Mouse (Mus musculus) T-helper 17 cell (primary cell): ENCODE results near the gene Sf3a3.

Source experiments
- in situ Hi-C, 2 experiments: fragments of 300-600 bp; cut with MboI, MseI; formaldehyde crosslinking; loops; 1 replicate in 1 of 2; 2 replicates in 1 of 2; pipeline ENCODE4 v1.15.1; 2025; ENCODE audit warnings: high pct_unique_total_duplicates in 2 of 2

Gene Sf3a3

GRCm38 (mm10) chr4:124714545-124715481 lies at the start of gene Sf3a3:
Sf3a3 (plus strand) TSS chr4:124714776.
- in situ Hi-C loops: loop anchor here in 1 of 2 experiments (5.0 to 25.0 kb wide), 2 partner anchors 132 to 347 kb away; partner anchors contain the start of genes Dnali1 and Snip1

- in situ Hi-C loops: no loop called here
These were observed 47.0 kb upstream of the Sf3a3 start for GRCm38 (mm10) chr4:124667476-124668033.

GRCm38 (mm10) chr4:124668078-124668477 lies 46.5 kb upstream of the Sf3a3 start:
- in situ Hi-C loops: no loop called here

- in situ Hi-C loops: loop anchor here (5.0 to 10.0 kb wide), 2 partner anchors 438 to 715 kb away; no protein-coding TSS in a partner anchor
These were observed 44.3 kb upstream of the Sf3a3 start for GRCm38 (mm10) chr4:124670232-124670631.

GRCm38 (mm10) chr4:124671583-124671982 lies 43.0 kb upstream of the Sf3a3 start:
- in situ Hi-C loops: loop anchor here (5.0 to 10.0 kb wide), 2 partner anchors 439 to 717 kb away; no protein-coding TSS in a partner anchor

- in situ Hi-C loops: loop anchor here (5.0 to 10.0 kb wide), 2 partner anchors 440 to 718 kb away; no protein-coding TSS in a partner anchor
These were observed 41.9 kb upstream of the Sf3a3 start for GRCm38 (mm10) chr4:124672347-124673320.

- in situ Hi-C loops: loop anchor here (5.0 to 25.0 kb wide), 4 partner anchors 442 to 1837 kb away; partner anchors contain the start of gene Ppt1 (in 1 of the 2)
These were observed 40.1 kb upstream of the Sf3a3 start for GRCm38 (mm10) chr4:124674334-124675032.

GRCm38 (mm10) chr4:124675037-124675436 lies 39.5 kb upstream of the Sf3a3 start:
- in situ Hi-C loops: loop anchor here (10.0 to 25.0 kb wide), 3 partner anchors 720 to 1838 kb away; partner anchors contain the start of gene Ppt1 (in 1 of the 2)

- in situ Hi-C loops: loop anchor here (10.0 to 25.0 kb wide), 3 partner anchors 721 to 1839 kb away; partner anchors contain the start of gene Ppt1 (in 1 of the 2)
These were observed 38.6 kb upstream of the Sf3a3 start for GRCm38 (mm10) chr4:124675958-124676357.

GRCm38 (mm10) chr4:124682270-124682669 lies 32.3 kb upstream of the Sf3a3 start:
- in situ Hi-C loops: loop anchor here (10.0 to 25.0 kb wide), 3 partner anchors 747 to 1845 kb away; partner anchors contain the start of gene Ppt1 (in 1 of the 2)

- in situ Hi-C loops: loop anchor here (10.0 to 25.0 kb wide), 3 partner anchors 749 to 1846 kb away; partner anchors contain the start of gene Ppt1 (in 1 of the 2)
These were observed 31.1 kb upstream of the Sf3a3 start for GRCm38 (mm10) chr4:124683474-124683873.

GRCm38 (mm10) chr4:124685004-124685403 lies 29.6 kb upstream of the Sf3a3 start:
- in situ Hi-C loops: loop anchor here (10.0 to 25.0 kb wide), 3 partner anchors 750 to 1848 kb away; partner anchors contain the start of gene Ppt1 (in 1 of the 2)

GRCm38 (mm10) chr4:124685453-124685852 lies 29.1 kb upstream of the Sf3a3 start:
- in situ Hi-C loops: loop anchor here (10.0 to 25.0 kb wide), 3 partner anchors 751 to 1848 kb away; partner anchors contain the start of gene Ppt1 (in 1 of the 2)

- in situ Hi-C loops: loop anchor here (10.0 to 25.0 kb wide), 3 partner anchors 751 to 1849 kb away; partner anchors contain the start of gene Ppt1 (in 1 of the 2)
These were observed 28.6 kb upstream of the Sf3a3 start for GRCm38 (mm10) chr4:124685897-124686402.

- in situ Hi-C loops: loop anchor here in 1 of 2 experiments (25.0 kb wide), 2 partner anchors 954 to 1854 kb away; partner anchors contain the start of gene Ppt1
These were observed 23.1 kb upstream of the Sf3a3 start for GRCm38 (mm10) chr4:124691455-124691854.

GRCm38 (mm10) chr4:124692416-124692861 lies 22.1 kb upstream of the Sf3a3 start:
- in situ Hi-C loops: loop anchor here in 1 of 2 experiments (25.0 kb wide), 2 partner anchors 955 to 1855 kb away; partner anchors contain the start of gene Ppt1

- in situ Hi-C loops: loop anchor here in 1 of 2 experiments (25.0 kb wide), 2 partner anchors 956 to 1856 kb away; partner anchors contain the start of gene Ppt1
These were observed 21.3 kb upstream of the Sf3a3 start, which contains the start of gene Utp11 for GRCm38 (mm10) chr4:124693135-124693894. Utp11 (minus strand) TSS chr4:124693600.

- in situ Hi-C loops: loop anchor here in 1 of 2 experiments (25.0 kb wide), 2 partner anchors 957 to 1857 kb away; partner anchors contain the start of gene Ppt1
These were observed 20.0 kb upstream of the Sf3a3 start for GRCm38 (mm10) chr4:124694572-124694971.
